Mouse (Mus musculus) midbrain, postnatal 0 days (tissue): Measurements from ENCODE around the gene Gse1. TPM values are rescaled to one million over a fixed set of nuclear protein-coding genes. Genes with fewer than 3 reads are reported as not detected.
A peak's percentile ranks its signal among the peaks of the same experiment; 100 is the strongest.

ENCODE experiments used
- ATAC-seq: fragments of 200-750 bp; cut with Nextera tagmentation; 2 replicates; pipeline ENCODE4 v1.8.0; 2017; ENCODE audit warnings: moderate number of reproducible peaks, mild to moderate bottlenecking, moderate TSS enrichment, moderate library complexity; ENCODE audit not compliant: low FRiP score
- DNase-seq: peaks from one replicate; pipeline ENCODE4 v3.0.0-alpha.2; 2015; ENCODE audit warnings: low spot score
- H3K27ac ChIP-seq: fragments of 300-500 bp; sonication (generic); 2 replicates; pipeline ENCODE4 v1.5.1; 2014; ENCODE audit warnings: low read depth, mild to moderate bottlenecking, low read length, mixed read lengths
- H3K27me3 ChIP-seq: fragments of 300-500 bp; sonication (generic); 2 replicates; pipeline ENCODE4 v1.6.1; 2014; ENCODE audit warnings: low read length, control low read depth, mixed read lengths; ENCODE audit not compliant: insufficient read depth
- H3K36me3 ChIP-seq: fragments of 300-500 bp; sonication (generic); 2 replicates; pipeline ENCODE4 v1.6.1; 2014; ENCODE audit warnings: low read length, control low read depth, mixed read lengths; ENCODE audit not compliant: insufficient read depth
- H3K4me1 ChIP-seq: fragments of 300-500 bp; sonication (generic); 2 replicates; pipeline ENCODE4 v1.6.1; 2014; ENCODE audit warnings: mild to moderate bottlenecking, control low read depth, antibody characterized with exemption, low read length, mixed read lengths; ENCODE audit not compliant: insufficient read depth
- H3K4me2 ChIP-seq: fragments of 300-500 bp; sonication (generic); 2 replicates; pipeline ENCODE4 v1.6.1; 2014; ENCODE audit warnings: low read depth, mild to moderate bottlenecking, low read length, mixed read lengths; ENCODE audit not compliant: poor library complexity, severe bottlenecking
- H3K4me3 ChIP-seq: fragments of 300-500 bp; sonication (generic); 2 replicates; pipeline ENCODE4 v1.5.1; 2014; ENCODE audit warnings: low read depth, mild to moderate bottlenecking, low read length, moderate library complexity
- H3K9ac ChIP-seq: fragments of 300-500 bp; sonication (generic); replicated peaks from 2 replicates; pipeline ENCODE4 v1.6.1; 2014; ENCODE audit warnings: mild to moderate bottlenecking, low read length, moderate library complexity, mixed read lengths; ENCODE audit not compliant: poor library complexity, severe bottlenecking
- H3K9me3 ChIP-seq: fragments of 300-500 bp; sonication (generic); 2 replicates; pipeline ENCODE4 v1.6.1; 2016; ENCODE audit warnings: low read length, control low read depth
- CTCF ChIP-seq: IDR thresholded peaks from 2 replicates; pipeline ENCODE4 v1.5.1; 2016; ENCODE audit warnings: antibody characterized with exemption, mild to moderate bottlenecking
- WGBS: fragments of 180-500 bp; shearing (Covaris S2); extraction: QIAGEN DNeasy Blood & Tissue Kit; methylation state at CpG from one replicate; pipeline ENCODE4 v1.1.7; 2014; 5-methylcytosine and 5-hydroxymethylcytosine counted together
- polyA plus RNA-seq: library from polyadenylated mRNA; unstranded; fragments of >200 nt; fragmentation: Nextera tagmentation; extraction: Ambion mirVana; gene quantifications from 2 replicates; pipeline ENCODE4 v1.2.1, GENCODE M21; 2015
- total RNA-seq: library from RNA; depleted of rRNA; stranded (reverse); fragments of >200 nt; gene quantifications from 2 replicates; pipeline ENCODE4 v1.2.3, GENCODE M21; 2014

The Gse1 gene
- total and polyA plus RNA-seq, 2 experiments from 2014 or later: 12.4 to 51.3 TPM

DNA sequence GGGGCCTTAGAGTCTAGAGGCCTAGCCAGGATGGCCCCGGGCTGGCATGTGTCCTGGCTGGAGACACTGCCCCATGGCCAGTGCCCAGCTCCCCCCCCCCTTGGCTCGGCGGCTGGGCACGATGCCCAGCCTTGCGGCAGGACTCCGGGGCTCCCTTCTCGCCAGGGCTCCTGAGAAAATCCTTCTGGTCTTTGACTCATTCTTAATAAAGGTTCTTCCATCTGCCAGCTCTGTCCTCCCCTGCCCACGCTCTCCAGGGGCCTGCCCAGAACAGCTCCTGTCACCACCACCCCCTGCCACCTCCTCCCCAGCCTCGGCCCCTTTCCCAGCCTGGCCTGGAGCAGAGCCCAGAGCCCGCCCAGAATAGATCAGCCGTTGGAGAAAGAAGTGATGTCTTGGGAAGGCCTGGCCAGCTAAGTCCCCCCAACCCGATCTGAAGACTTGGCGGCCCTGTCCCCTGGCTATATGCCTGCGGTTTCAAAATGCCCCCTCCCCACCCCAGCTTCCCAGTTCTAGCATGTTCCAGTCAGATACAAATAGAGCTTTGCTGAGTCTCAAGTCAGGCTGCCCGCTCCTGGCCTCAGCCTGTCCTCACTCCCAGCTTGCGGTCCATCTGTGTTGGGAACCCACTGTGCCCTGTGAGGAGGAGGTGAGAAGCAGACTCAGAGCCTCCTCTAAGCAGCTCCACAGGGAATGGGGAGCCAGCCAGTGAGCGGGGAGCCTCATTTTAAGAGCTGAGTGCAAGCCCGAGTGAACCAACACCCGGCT, 154.4 kb downstream of the Gse1 start:
- WGBS: 36% methylated on average over 19 of the region's 19 CpGs
- TF ChIP-seq CTCF: no peak
- H3K4me1 ChIP-seq: peaks cover 9% of the 10 kb centered on the region; the same call in 1 of the 2 replicates
- H3K4me2 ChIP-seq: no peak overlapping the region
- H3K9ac ChIP-seq: 0 out of 2 replicates have a peak overlapping the region, but pooled peaks have one; percentile 33
- peak overlapping the region; percentile 38; the same call in 1 of the 2 replicates for H3K27ac ChIP-seq
- H3K9me3 ChIP-seq: no peaks in the 10 kb centered on the region
- no peaks in the 10 kb centered on the region for H3K27me3 ChIP-seq
- ATAC-seq: peak; percentile 92
- no peaks in the 10 kb centered on the region for H3K36me3 ChIP-seq
- H3K4me3 ChIP-seq: no peak overlapping the region
- peak; percentile 93 for DNase-seq

- Histone ChIP-seq H3K9ac (no peak overlapping the region), H3K4me1 (peaks cover 9% of the 10 kb centered on the region; the same call in 1 of the 2 replicates), H3K4me3 (no peak overlapping the region), H3K27me3 (no peaks in the 10 kb centered on the region), H3K36me3 (no peaks in the 10 kb centered on the region), H3K27ac (peak overlapping the region; percentile 38; the same call in 1 of the 2 replicates), H3K4me2 (no peak overlapping the region), H3K9me3 (no peaks in the 10 kb centered on the region)
- no peak for ATAC-seq
- WGBS: 66% methylated on average over 6 of the region's 6 CpGs
- DNase-seq: no peak
- TF ChIP-seq CTCF: no peak
Observed at GRCm38 (mm10) chr8:120383204-120383560, 154.9 kb downstream of the Gse1 start.

- Histone ChIP-seq H3K4me1 (peaks cover 9% of the 10 kb centered on the region; the same call in 1 of the 2 replicates), H3K9ac (no peak overlapping the region)
Observed at GRCm38 (mm10) chr8:120383713-120384112, 155.5 kb downstream of the Gse1 start.

GRCm38 (mm10) chr8:120384745-120385144, 156.5 kb downstream of the Gse1 start:
- peak; percentile 49 for TF ChIP-seq CTCF
- H3K27ac ChIP-seq: no peak overlapping the region
- no peak for ATAC-seq

More at GRCm38 (mm10) chr8:120383713-120384112, 155.5 kb downstream of the Gse1 start:
- no peaks in the 10 kb centered on the region for H3K9me3 ChIP-seq
- ATAC-seq: no peak
- no peak overlapping the region for H3K4me3 ChIP-seq
- TF ChIP-seq CTCF: no peak
- no peaks in the 10 kb centered on the region for H3K27me3 ChIP-seq
- H3K27ac ChIP-seq: no peak overlapping the region
- no peak for DNase-seq
- no peak overlapping the region for H3K4me2 ChIP-seq
- H3K36me3 ChIP-seq: no peaks in the 10 kb centered on the region
- 57% methylated on average over 6 of the region's 6 CpGs for WGBS

DNA sequence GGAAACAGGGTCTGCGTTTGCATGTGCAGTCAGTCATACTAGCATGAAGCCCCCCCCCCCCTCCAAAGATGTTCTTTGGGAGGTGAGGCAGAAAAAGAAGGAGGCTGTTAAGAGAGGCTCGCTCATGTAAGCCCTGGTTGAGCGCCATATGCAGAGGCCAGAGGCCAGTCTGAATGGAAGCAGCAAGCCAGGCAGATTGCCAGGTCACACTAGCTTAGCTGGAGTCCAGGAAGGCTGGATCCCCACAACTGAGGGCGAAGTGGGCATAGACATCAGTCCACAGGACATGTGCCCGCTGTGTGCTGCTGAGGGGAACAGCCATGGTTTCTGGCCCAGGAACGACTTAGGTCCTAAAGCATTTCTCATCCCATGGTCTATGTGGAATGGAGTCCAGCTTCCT, 160.0 kb downstream of the Gse1 start:
- no peaks in the 10 kb centered on the region; the same call in 1 of the 2 replicates for H3K4me1 ChIP-seq
- 81% methylated on average over 6 of the region's 6 CpGs for WGBS
- no peaks in the 10 kb centered on the region for H3K36me3 ChIP-seq
- H3K4me2 ChIP-seq: no peak overlapping the region
- H3K9ac ChIP-seq: no peak overlapping the region
- H3K9me3 ChIP-seq: no peaks in the 10 kb centered on the region
- H3K27me3 ChIP-seq: no peaks in the 10 kb centered on the region
- ATAC-seq (no peak), DNase-seq (no peak)
- TF ChIP-seq CTCF: no peak
- no peak overlapping the region for H3K27ac ChIP-seq
- no peak overlapping the region for H3K4me3 ChIP-seq

More at GRCm38 (mm10) chr8:120384745-120385144, 156.5 kb downstream of the Gse1 start:
- Histone ChIP-seq H3K27me3 (no peaks in the 10 kb centered on the region), H3K9me3 (no peaks in the 10 kb centered on the region), H3K36me3 (no peaks in the 10 kb centered on the region), H3K4me2 (no peak overlapping the region), H3K9ac (no peak overlapping the region), H3K4me3 (no peak overlapping the region), H3K4me1 (peaks cover 9% of the 10 kb centered on the region; the same call in 1 of the 2 replicates)
- no peak for DNase-seq

GRCm38 (mm10) chr8:120390598-120390997, 162.3 kb downstream of the Gse1 start:
- TF ChIP-seq CTCF: no peak
- no peak overlapping the region for H3K27ac ChIP-seq
- no peaks in the 10 kb centered on the region for H3K4me1 ChIP-seq
- H3K4me3 ChIP-seq: no peak overlapping the region
- no peaks in the 10 kb centered on the region for H3K9me3 ChIP-seq
- H3K36me3 ChIP-seq: no peaks in the 10 kb centered on the region
- ATAC-seq (no peak), DNase-seq (no peak)
- H3K27me3 ChIP-seq: no peaks in the 10 kb centered on the region
- no peak overlapping the region for H3K4me2 ChIP-seq
- WGBS: 93% methylated on average over 7 of the region's 7 CpGs
- H3K9ac ChIP-seq: no peak overlapping the region
